Mouse (Mus musculus): ENCODE measurements around the gene Ipo11.

- TF ChIP-seq POLR2A (IDR thresholded peaks at IDR 0.05; ENCODE audit: extremely low read depth, insufficient read depth, low read length) (no peak), CTCF (IDR thresholded peaks at IDR 0.05; ENCODE audit: low read depth, low read length) (no peak)
Measured at GRCm38 (mm10) chr13:106754216-106754615, 182.5 kb downstream of the Ipo11 start.
